Mouse (Mus musculus) induced T-regulatory cell, adult 2 months (primary cell): ENCODE measurements around the gene Mybpc3.
"Not testable (repeated sequence)": the region's sequence is repeated elsewhere in the genome, so short reads cannot be mapped to it uniquely, and the experiment has no call there.

Source experiments
- DNase-seq: peaks from one replicate; pipeline ENCODE4 v3.0.0-alpha.2; 2012; ENCODE audit warnings: low read depth

The Mybpc3 gene

GRCm38 (mm10) chr2:91087453-91087852 is 30.5 kb upstream of the Mybpc3 start:
- peak; percentile 56 for DNase-seq

- no peak for DNase-seq
Observed at GRCm38 (mm10) chr2:91088987-91089386, 29.0 kb upstream of the Mybpc3 start.

GRCm38 (mm10) chr2:91090208-91090607 is 27.7 kb upstream of the Mybpc3 start:
- no peak for DNase-seq

- DNase-seq: peak; percentile 29
Observed at GRCm38 (mm10) chr2:91090827-91091226, 27.1 kb upstream of the Mybpc3 start.

GRCm38 (mm10) chr2:91096524-91096923 is 21.4 kb upstream of the Mybpc3 start:
- DNase-seq: no peak

- no peak for DNase-seq
Observed at GRCm38 (mm10) chr2:91097015-91097414, 20.9 kb upstream of the Mybpc3 start.

- no peak for DNase-seq
Observed at GRCm38 (mm10) chr2:91098156-91098555, 19.8 kb upstream of the Mybpc3 start.

- peak; percentile 95 for DNase-seq
Observed at GRCm38 (mm10) chr2:91101124-91101740, 16.7 kb upstream of the Mybpc3 start.

GRCm38 (mm10) chr2:91108156-91108555 is 9.8 kb upstream of the Mybpc3 start:
- no peak for DNase-seq

- no peak for DNase-seq
Observed at GRCm38 (mm10) chr2:91109241-91109640, 8.7 kb upstream of the Mybpc3 start.

- no peak for DNase-seq
Observed at GRCm38 (mm10) chr2:91109807-91110385, 8.0 kb upstream of the Mybpc3 start.

GRCm38 (mm10) chr2:91110429-91110828 is 7.5 kb upstream of the Mybpc3 start:
- DNase-seq: peak; percentile 34

- DNase-seq: not testable (repeated sequence)
Observed at GRCm38 (mm10) chr2:91111832-91112231, 6.1 kb upstream of the Mybpc3 start.

- no peak for DNase-seq
Observed at GRCm38 (mm10) chr2:91112491-91112890, 5.5 kb upstream of the Mybpc3 start.

- no peak for DNase-seq
Observed at GRCm38 (mm10) chr2:91113334-91113733, 4.6 kb upstream of the Mybpc3 start.

- no peak for DNase-seq
Observed at GRCm38 (mm10) chr2:91113852-91114251, 4.1 kb upstream of the Mybpc3 start.

GRCm38 (mm10) chr2:91114781-91115577 is 3.0 kb upstream of the Mybpc3 start:
- peak; percentile 65 for DNase-seq

GRCm38 (mm10) chr2:91115578-91115970 is 2.4 kb upstream of the Mybpc3 start:
- no peak for DNase-seq

GRCm38 (mm10) chr2:91116842-91117241 is 1.1 kb upstream of the Mybpc3 start:
- DNase-seq: no peak

- DNase-seq: no peak
Observed at GRCm38 (mm10) chr2:91118647-91119046, 703 bp downstream of the Mybpc3 start.

GRCm38 (mm10) chr2:91119061-91119460 is 1.1 kb downstream of the Mybpc3 start:
- DNase-seq: no peak

GRCm38 (mm10) chr2:91119551-91119950 is 1.6 kb downstream of the Mybpc3 start:
- no peak for DNase-seq

GRCm38 (mm10) chr2:91120261-91120671 is 2.3 kb downstream of the Mybpc3 start:
- no peak for DNase-seq
